Mouse (Mus musculus): Measurements from ENCODE around the gene Parp14. TPM values are rescaled to one million over a fixed set of nuclear protein-coding genes. Genes with fewer than 3 reads are reported as not detected.
A peak's percentile ranks its signal among the peaks of the same experiment; 100 is the strongest.

Parp14 gene
- total and polyA plus RNA-seq, 3 experiments = 1.2 to 1.5 TPM; not detected in 1

DNA sequence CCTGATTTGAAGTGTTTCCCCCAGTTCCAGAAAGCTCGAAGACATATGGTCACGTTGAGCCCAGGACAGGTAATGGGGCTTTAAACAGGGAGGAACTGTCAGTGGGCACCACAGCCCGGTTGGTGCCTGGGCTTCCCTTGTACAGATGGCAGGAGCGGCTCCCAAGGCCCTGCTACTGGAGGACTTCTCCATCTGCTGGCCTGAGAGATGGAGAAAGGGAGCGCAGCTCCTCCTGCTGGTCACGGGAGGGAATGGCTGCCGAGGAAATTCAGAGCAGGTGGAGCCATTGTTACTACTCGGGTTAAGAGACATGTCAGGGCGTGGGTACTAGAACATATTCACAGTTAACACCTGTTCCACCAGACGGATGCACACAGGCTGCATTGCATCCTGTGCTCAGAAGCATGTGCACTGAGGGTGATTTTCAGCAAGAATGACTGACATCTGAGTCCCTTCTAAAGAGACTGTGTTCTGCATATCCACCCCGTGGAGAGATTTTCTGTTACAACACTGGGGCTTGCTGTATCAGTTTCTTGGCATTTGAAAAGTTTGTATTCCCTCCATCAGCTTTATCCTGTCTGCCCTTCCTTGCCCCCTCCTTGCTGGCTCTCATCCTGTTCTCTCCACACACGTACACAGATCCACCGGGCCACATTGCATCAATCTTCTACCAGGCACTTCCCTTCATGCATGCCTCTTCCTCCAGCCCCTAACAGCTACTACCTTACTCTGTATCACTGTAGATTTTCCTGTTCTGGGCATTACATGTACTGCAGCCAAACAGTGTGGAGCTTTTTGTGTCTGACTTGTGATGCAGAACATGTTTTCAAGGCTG lies 53.9 kb downstream of the Parp14 start:
- Histone ChIP-seq H3K4me1 (ENCODE audit: control insufficient read depth in 1 of 2, insufficient read depth in 2 of 2, low read length in 2 of 2) (no peaks in the 10 kb centered on the region), H3K27ac (ENCODE audit: control insufficient read depth, low read depth, low read length) (no peak overlapping the region), H3K9me3 (replicated peaks; ENCODE audit: insufficient read depth, low read length) (no peaks in the 10 kb centered on the region), H3K4me3 (ENCODE audit: control insufficient read depth in 1 of 2, insufficient read depth in 1 of 2, low read depth in 2 of 2, low read length in 2 of 2) (no peak overlapping the region), H3K9ac (ENCODE audit: control insufficient read depth, low read depth, low read length, poor library complexity, severe bottlenecking) (no peak overlapping the region), H3K36me3 (ENCODE audit: control insufficient read depth in 1 of 2, insufficient read depth in 2 of 2, low read length in 2 of 2) (no peaks in the 10 kb centered on the region), H3K27me3 (ENCODE audit: control insufficient read depth in 1 of 2, insufficient read depth in 2 of 2, low read length in 2 of 2) (no peaks in the 10 kb centered on the region), H3K79me2 (ENCODE audit: control insufficient read depth, insufficient read depth, low read length, poor library complexity) (no peaks in the 10 kb centered on the region)
- TF ChIP-seq CHD2 (IDR thresholded peaks at IDR 0.05; ENCODE audit: low read length) (no peak), SMC3 (IDR thresholded peaks at IDR 0.05; ENCODE audit: low read depth, low read length) (peak; percentile 98), E2F4 (IDR thresholded peaks at IDR 0.05; ENCODE audit: borderline replicate concordance, low read depth, low read length) (no peak), CTCF (IDR thresholded peaks at IDR 0.05 in 2 of 3, conservative IDR thresholded peaks at IDR 0.05 in 1 of 3; ENCODE audit: control insufficient read depth in 1 of 3, insufficient read depth in 1 of 3, low read depth in 2 of 3, low read length in 3 of 3, poor library complexity in 1 of 3, severe bottlenecking in 1 of 3) (peak; percentile 89 to 97 (median 97)), RAD21 (IDR thresholded peaks at IDR 0.05; ENCODE audit: low read depth, low read length) (peak; percentile 84), HCFC1 (IDR thresholded peaks at IDR 0.05; ENCODE audit: low read depth, low read length) (no peak), TBP (IDR thresholded peaks at IDR 0.05; ENCODE audit: low read depth, low read length) (no peak), ETS1 (IDR thresholded peaks at IDR 0.05; ENCODE audit: low read depth, low read length) (no peak), ZC3H11A (IDR thresholded peaks at IDR 0.05; ENCODE audit: low read depth, low read length) (peak; percentile 87), MAX (IDR thresholded peaks at IDR 0.05; ENCODE audit: low read length) (peak; percentile 16; the same call in 1 of the 2 replicates), ELF1 (IDR thresholded peaks at IDR 0.05; ENCODE audit: low read depth, low read length) (no peak), BHLHE40 (IDR thresholded peaks at IDR 0.05; ENCODE audit: borderline replicate concordance, low read depth, low read length) (no peak), POLR2A (IDR thresholded peaks at IDR 0.05; ENCODE audit: control insufficient read depth in 1 of 2, insufficient read depth in 1 of 2, low read depth in 1 of 2, low read length in 2 of 2, poor library complexity in 1 of 2) (no peak), MYB (IDR thresholded peaks at IDR 0.05; ENCODE audit: low read depth, low read length) (no peak)
- DNase-seq (ENCODE audit: low read depth, low spot score) = peak; percentile 74

DNA sequence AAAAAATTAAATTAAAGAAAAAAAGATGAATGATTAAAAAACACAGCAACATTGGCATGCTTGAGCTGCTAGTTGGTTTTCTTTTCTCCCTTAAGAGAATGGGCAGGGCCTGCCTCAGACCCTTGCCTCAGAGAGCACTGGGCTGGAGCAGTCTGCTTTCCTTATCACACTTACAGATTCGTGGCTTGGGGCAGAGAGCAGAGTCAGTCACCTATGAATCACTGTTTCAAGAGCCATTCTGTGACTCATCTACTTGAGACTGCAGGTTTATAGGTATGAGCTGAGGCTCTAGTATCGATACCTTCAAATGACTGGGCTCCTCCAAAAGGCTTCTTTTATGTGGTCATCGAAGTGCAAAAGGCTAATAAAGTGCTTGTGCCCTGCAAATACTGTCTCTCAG lies 58.2 kb downstream of the Parp14 start:
- H3K79me2 ChIP-seq (ENCODE audit: control insufficient read depth, insufficient read depth, low read length, poor library complexity) = no peaks in the 10 kb centered on the region
- H3K9me3 ChIP-seq (replicated peaks; ENCODE audit: insufficient read depth, low read length) = no peaks in the 10 kb centered on the region
- H3K9ac ChIP-seq (ENCODE audit: control insufficient read depth, low read depth, low read length, poor library complexity, severe bottlenecking) = no peak overlapping the region
- no peaks in the 10 kb centered on the region for H3K27me3 ChIP-seq (ENCODE audit: control insufficient read depth in 1 of 2, insufficient read depth in 2 of 2, low read length in 2 of 2)
- TF ChIP-seq TBP (IDR thresholded peaks at IDR 0.05; ENCODE audit: low read depth, low read length) (no peak), KAT2A (conservative IDR thresholded peaks at IDR 0.05; ENCODE audit: low read depth, low read length) (no peak), CTCF (IDR thresholded peaks at IDR 0.05 in 2 of 3, conservative IDR thresholded peaks at IDR 0.05 in 1 of 3; ENCODE audit: control insufficient read depth in 1 of 3, insufficient read depth in 1 of 3, low read depth in 2 of 3, low read length in 3 of 3, poor library complexity in 1 of 3, severe bottlenecking in 1 of 3) (no peak), E2F4 (IDR thresholded peaks at IDR 0.05; ENCODE audit: borderline replicate concordance, low read depth, low read length) (no peak), MEF2A (IDR thresholded peaks at IDR 0.05; ENCODE audit: extremely low read depth, insufficient replicate concordance, low read depth, low read length, poor library complexity, severe bottlenecking) (no peak), POLR2AphosphoS5 (IDR thresholded peaks at IDR 0.05; ENCODE audit: borderline replicate concordance, low read depth, low read length) (no peak), USF1 (IDR thresholded peaks at IDR 0.05; ENCODE audit: low read depth, low read length) (no peak), ETS1 (IDR thresholded peaks at IDR 0.05; ENCODE audit: low read depth, low read length) (no peak), ZKSCAN1 (IDR thresholded peaks at IDR 0.05; ENCODE audit: low read depth, low read length) (no peak)
- no peak for DNase-seq (ENCODE audit: low read depth, low spot score)
- no peaks in the 10 kb centered on the region; a peak in 1 of 4 replicates for H3K4me1 ChIP-seq (ENCODE audit: control insufficient read depth in 1 of 2, insufficient read depth in 2 of 2, low read length in 2 of 2)
- H3K27ac ChIP-seq (ENCODE audit: control insufficient read depth, low read depth, low read length) = no peak overlapping the region
- peaks cover 0 to 1% of the 10 kb centered on the region in 2 experiments; a peak in 1 of 4 replicates for H3K36me3 ChIP-seq (ENCODE audit: control insufficient read depth in 1 of 2, insufficient read depth in 2 of 2, low read length in 2 of 2)
- H3K4me3 ChIP-seq (ENCODE audit: control insufficient read depth in 1 of 2, insufficient read depth in 1 of 2, low read depth in 2 of 2, low read length in 2 of 2) = no peak overlapping the region

Data from MEL (cell line).